Mouse (Mus musculus) ES-E14 (cell line): ENCODE results near the gene Borcs5.

Experiments
- CHD2 ChIP-seq: IDR thresholded peaks from 2 replicates; pipeline ENCODE4 v1.6.1; 2014; ENCODE audit warnings: mild to moderate bottlenecking, low read depth, low read length, inconsistent platforms
- MAFK ChIP-seq: IDR thresholded peaks from 2 replicates; pipeline ENCODE4 v1.6.1; 2014; ENCODE audit warnings: mild to moderate bottlenecking, low read depth, low read length, inconsistent platforms; ENCODE audit not compliant: insufficient read depth
- ZNF384 ChIP-seq: IDR thresholded peaks from 2 replicates; pipeline ENCODE4 v1.6.1; 2012; ENCODE audit warnings: low read depth, low read length, inconsistent platforms

DNA sequence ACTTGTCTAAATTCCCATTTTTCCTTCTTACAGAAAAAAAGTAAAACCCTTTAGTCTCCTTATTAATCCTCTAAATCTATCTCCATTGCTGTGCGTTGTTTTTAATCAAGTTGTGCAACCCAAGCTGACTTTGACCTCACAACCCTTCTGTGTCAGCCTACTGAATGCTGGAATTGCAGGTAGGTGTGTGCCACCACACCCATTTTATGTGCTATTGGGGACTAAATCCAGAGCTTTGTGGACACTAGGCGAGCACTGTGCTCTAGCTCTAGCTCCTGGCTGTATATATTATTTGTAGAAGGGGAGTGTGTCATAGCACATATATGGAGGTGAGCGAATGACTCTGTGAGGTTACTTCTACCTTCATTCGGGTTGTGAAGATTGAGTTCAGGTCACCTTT is 111.8 kb downstream of the Borcs5 start:
- TF ChIP-seq MAFK = no peak
- no peak for TF ChIP-seq ZNF384
- TF ChIP-seq CHD2 = no peak
